Mouse (Mus musculus) lung, postnatal 4 days (tissue): Measurements from ENCODE around the gene Atp6v1c2.

Experiments used
- DNase-seq, 2 experiments: peaks; one replicate each; pipeline ENCODE4 v3.0.0; 2021

The Atp6v1c2 gene

GRCm38 (mm10) chr12:17329259-17329658 lies at the start of gene Atp6v1c2:
Gene Atp6v1c2 (minus strand): TSS chr12:17329359.
- no peak for DNase-seq

- no peak for DNase-seq
These were observed 47.4 kb upstream of the Atp6v1c2 start for GRCm38 (mm10) chr12:17376521-17376920.

GRCm38 (mm10) chr12:17375243-17375642 lies 46.1 kb upstream of the Atp6v1c2 start:
- DNase-seq: no peak

- no peak for DNase-seq
These were observed 44.4 kb upstream of the Atp6v1c2 start for GRCm38 (mm10) chr12:17373470-17373975.

GRCm38 (mm10) chr12:17372696-17373095 lies 43.5 kb upstream of the Atp6v1c2 start:
- no peak for DNase-seq

- DNase-seq: peak in 1 of 2 experiments; percentile 10
These were observed 42.6 kb upstream of the Atp6v1c2 start for GRCm38 (mm10) chr12:17371589-17372235.

GRCm38 (mm10) chr12:17369551-17370325 lies 40.6 kb upstream of the Atp6v1c2 start:
- DNase-seq: no peak

GRCm38 (mm10) chr12:17369111-17369510 lies 40.0 kb upstream of the Atp6v1c2 start:
- DNase-seq: no peak

GRCm38 (mm10) chr12:17366981-17367380 lies 37.8 kb upstream of the Atp6v1c2 start:
- peak; percentile 61 to 78 for DNase-seq

GRCm38 (mm10) chr12:17362316-17362715 lies 33.2 kb upstream of the Atp6v1c2 start:
- DNase-seq: no peak

- DNase-seq: no peak
These were observed 31.5 kb upstream of the Atp6v1c2 start for GRCm38 (mm10) chr12:17360650-17361049.

GRCm38 (mm10) chr12:17360104-17360503 lies 30.9 kb upstream of the Atp6v1c2 start:
- no peak for DNase-seq

- peak in 1 of 2 experiments; percentile 29 for DNase-seq
These were observed 29.8 kb upstream of the Atp6v1c2 start for GRCm38 (mm10) chr12:17358981-17359380.

- no peak for DNase-seq
These were observed 28.6 kb upstream of the Atp6v1c2 start for GRCm38 (mm10) chr12:17357795-17358194.

- DNase-seq: no peak
These were observed 27.7 kb upstream of the Atp6v1c2 start for GRCm38 (mm10) chr12:17356853-17357252.

GRCm38 (mm10) chr12:17350106-17350505 lies 20.9 kb upstream of the Atp6v1c2 start:
- no peak for DNase-seq

GRCm38 (mm10) chr12:17348048-17349036 lies 19.2 kb upstream of the Atp6v1c2 start, which contains the start of gene Nol10:
Gene Nol10 (plus strand): TSS chr12:17348458.
- DNase-seq: peak; percentile 91 to 93

GRCm38 (mm10) chr12:17347327-17348047 lies 18.3 kb upstream of the Atp6v1c2 start:
- peak in 1 of 2 experiments; percentile 20 for DNase-seq

- DNase-seq: no peak
These were observed 10.2 kb upstream of the Atp6v1c2 start for GRCm38 (mm10) chr12:17339114-17339905.

- no peak for DNase-seq
These were observed 9.2 kb upstream of the Atp6v1c2 start for GRCm38 (mm10) chr12:17338338-17338737.

- no peak for DNase-seq
These were observed 4.3 kb upstream of the Atp6v1c2 start for GRCm38 (mm10) chr12:17333459-17333858.
